Mouse (Mus musculus) embryonic facial prominence, embryonic 13.5 days (tissue): ENCODE results near the gene Trim42. TPM values are rescaled to one million over a fixed set of nuclear protein-coding genes. Genes with fewer than 3 reads are reported as not detected.

ENCODE experiments used
- ATAC-seq: fragments of 200-750 bp; cut with Nextera tagmentation; 2 replicates; pipeline ENCODE4 v1.8.0; 2017; ENCODE audit warnings: low read depth; ENCODE audit not compliant: insufficient number of reproducible peaks, insufficient read depth, low FRiP score, low TSS enrichment
- H3K27ac ChIP-seq: fragments of 300-500 bp; sonication (generic); 2 replicates; pipeline ENCODE4 v1.5.1; 2015; ENCODE audit warnings: moderate library complexity, mild to moderate bottlenecking, inconsistent platforms
- H3K27me3 ChIP-seq: fragments of 300-500 bp; sonication (generic); 2 replicates; pipeline ENCODE4 v1.6.1; 2015; ENCODE audit warnings: mild to moderate bottlenecking, inconsistent platforms
- H3K36me3 ChIP-seq: fragments of 300-500 bp; sonication (generic); 2 replicates; pipeline ENCODE4 v1.6.1; 2015; ENCODE audit warnings: mild to moderate bottlenecking, inconsistent platforms
- H3K4me1 ChIP-seq: fragments of 300-500 bp; sonication (generic); 2 replicates; pipeline ENCODE4 v1.6.1; 2015; ENCODE audit warnings: inconsistent platforms
- H3K4me2 ChIP-seq: fragments of 300-500 bp; sonication (generic); 2 replicates; pipeline ENCODE4 v1.6.1; 2015; ENCODE audit warnings: moderate library complexity, mild to moderate bottlenecking, inconsistent platforms
- H3K4me3 ChIP-seq: fragments of 300-500 bp; sonication (generic); 2 replicates; pipeline ENCODE4 v1.5.1; 2015; ENCODE audit warnings: mild to moderate bottlenecking, inconsistent platforms
- H3K9ac ChIP-seq: fragments of 300-500 bp; sonication (generic); 2 replicates; pipeline ENCODE4 v1.6.1; 2015; ENCODE audit warnings: mild to moderate bottlenecking, inconsistent platforms
- H3K9me3 ChIP-seq: fragments of 300-500 bp; sonication (generic); 2 replicates; pipeline ENCODE4 v1.6.1; 2016; ENCODE audit warnings: inconsistent platforms
- WGBS: fragments of 180-500 bp; shearing (Covaris S2); methylation state at CpG from one replicate; pipeline ENCODE4 v1.1.7; 2015; ENCODE audit warnings: mixed read lengths; 5-methylcytosine and 5-hydroxymethylcytosine counted together
- polyA plus RNA-seq: library from polyadenylated mRNA; unstranded; fragments of >200 nt; fragmentation: Nextera tagmentation; extraction: Ambion mirVana; gene quantifications from 2 replicates; pipeline ENCODE4 v1.2.1, GENCODE M21; 2015

Trim42 gene
- polyA plus RNA-seq, 1 experiment from 2014 or later = not detected

DNA sequence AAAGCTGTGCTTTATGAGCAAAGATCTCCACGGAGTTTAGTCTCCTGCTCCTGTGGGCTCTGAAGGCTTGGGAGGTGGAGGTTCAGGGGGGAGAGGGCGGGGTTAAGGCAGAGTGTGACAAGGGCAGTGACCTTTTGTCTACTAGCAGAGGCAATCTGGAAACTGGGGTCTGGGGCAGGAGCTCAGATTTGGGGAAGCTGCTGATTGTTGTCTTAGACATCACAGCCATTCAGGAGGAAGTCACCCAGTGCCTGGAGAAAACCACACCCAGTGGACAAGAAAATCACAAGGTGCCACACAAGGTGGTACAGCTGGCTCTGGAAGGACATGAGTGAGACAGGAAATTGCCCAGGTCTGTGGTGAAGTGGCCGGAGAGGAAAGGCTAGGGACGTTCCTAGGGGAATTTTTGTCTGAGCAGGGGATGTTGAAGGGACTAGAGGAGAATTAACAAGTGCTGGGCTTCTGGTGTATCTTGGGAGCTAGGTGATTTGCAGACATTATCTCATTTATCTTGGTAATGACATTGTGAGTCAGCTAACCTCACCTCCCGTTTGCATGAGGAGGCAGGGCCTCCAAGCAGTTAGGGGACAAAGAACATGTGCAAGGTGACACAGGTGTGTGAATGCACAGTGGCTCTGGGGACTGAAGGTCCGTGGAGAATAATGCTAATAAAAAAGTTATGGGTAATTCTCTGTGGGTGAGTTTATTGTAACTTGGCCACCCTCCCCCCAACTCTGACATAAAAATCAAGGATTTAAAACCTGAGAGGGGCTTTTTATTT is 61.9 kb downstream of the Trim42 start:
- H3K9me3 ChIP-seq = no peaks in the 10 kb centered on the region
- WGBS = 47% methylated on average over 6 of the region's 6 CpGs
- no peak overlapping the region for H3K27ac ChIP-seq
- no peaks in the 10 kb centered on the region for H3K27me3 ChIP-seq
- no peak overlapping the region for H3K4me3 ChIP-seq
- no peaks in the 10 kb centered on the region for H3K36me3 ChIP-seq
- no peak overlapping the region for H3K9ac ChIP-seq
- ATAC-seq = no peak
- H3K4me1 ChIP-seq = no peaks in the 10 kb centered on the region
- no peak overlapping the region for H3K4me2 ChIP-seq
